Mouse (Mus musculus) limb, embryonic 12.5 days (tissue): ENCODE data around the gene Tmem213. TPM values are rescaled to one million over a fixed set of nuclear protein-coding genes. Genes with fewer than 3 reads are reported as not detected.

ENCODE experiments used
- ATAC-seq: fragments of 200-750 bp; cut with Nextera tagmentation; 2 replicates; pipeline ENCODE4 v1.8.0; 2017; ENCODE audit warnings: low read depth, moderate TSS enrichment; ENCODE audit not compliant: insufficient number of reproducible peaks, insufficient read depth, low FRiP score, low TSS enrichment
- H3K27ac ChIP-seq: fragments of 300-500 bp; sonication (generic); 2 replicates; pipeline ENCODE4 v1.5.1; 2016; ENCODE audit warnings: mild to moderate bottlenecking, moderate library complexity
- H3K27me3 ChIP-seq: fragments of 300-500 bp; sonication (generic); 2 replicates; pipeline ENCODE4 v1.6.1; 2016; ENCODE audit warnings: mild to moderate bottlenecking, moderate library complexity
- H3K36me3 ChIP-seq: fragments of 300-500 bp; sonication (generic); 2 replicates; pipeline ENCODE4 v1.6.1; 2016; ENCODE audit warnings: mild to moderate bottlenecking, moderate library complexity
- H3K4me1 ChIP-seq: fragments of 300-500 bp; sonication (generic); replicated peaks from 2 replicates; pipeline ENCODE4 v1.6.1; 2016
- H3K4me2 ChIP-seq: fragments of 300-500 bp; sonication (generic); 2 replicates; pipeline ENCODE4 v1.6.1; 2016; ENCODE audit warnings: mild to moderate bottlenecking, moderate library complexity
- H3K4me3 ChIP-seq: fragments of 300-500 bp; sonication (generic); replicated peaks from 2 replicates; pipeline ENCODE4 v1.5.1; 2016; ENCODE audit warnings: mild to moderate bottlenecking
- H3K9ac ChIP-seq: fragments of 300-500 bp; sonication (generic); replicated peaks from 2 replicates; pipeline ENCODE4 v1.6.1; 2016; ENCODE audit warnings: mild to moderate bottlenecking, moderate library complexity
- H3K9me3 ChIP-seq: fragments of 300-500 bp; sonication (generic); 2 replicates; pipeline ENCODE4 v1.6.1; 2016; ENCODE audit warnings: mild to moderate bottlenecking, moderate library complexity
- WGBS: fragments of 180-500 bp; shearing (Covaris S2); methylation state at CpG from one replicate; pipeline ENCODE4 v1.1.7; 2016; 5-methylcytosine and 5-hydroxymethylcytosine counted together
- polyA plus RNA-seq: library from polyadenylated mRNA; unstranded; fragments of >200 nt; fragmentation: Nextera tagmentation; extraction: Ambion mirVana; gene quantifications from 2 replicates; pipeline ENCODE4 v1.2.1, GENCODE M21; 2016

The Tmem213 gene
- polyA plus RNA-seq, 1 experiment from 2014 or later: 0.71 TPM

GRCm38 (mm10) chr6:38157925-38158324 is 48.9 kb downstream of the Tmem213 start:
- no peak overlapping the region for H3K27ac ChIP-seq
- no peaks in the 10 kb centered on the region for H3K27me3 ChIP-seq
- no peak overlapping the region for H3K4me3 ChIP-seq
- 87% methylated on average over 16 of the region's 16 CpGs for WGBS
- H3K36me3 ChIP-seq: peaks cover 51% of the 10 kb centered on the region
- no peak overlapping the region for H3K9ac ChIP-seq
- H3K9me3 ChIP-seq: no peaks in the 10 kb centered on the region
- ATAC-seq: no peak
- peaks cover 9% of the 10 kb centered on the region for H3K4me1 ChIP-seq
- H3K4me2 ChIP-seq: no peak overlapping the region

- peaks cover 21% of the 10 kb centered on the region for H3K4me1 ChIP-seq
- WGBS: 84% methylated on average over 4 of the region's 4 CpGs
- H3K9ac ChIP-seq: no peak overlapping the region
- no peak overlapping the region for H3K4me2 ChIP-seq
- no peak for ATAC-seq
- peaks cover 49% of the 10 kb centered on the region for H3K36me3 ChIP-seq
- no peak overlapping the region for H3K27ac ChIP-seq
- no peak overlapping the region for H3K4me3 ChIP-seq
- no peaks in the 10 kb centered on the region for H3K27me3 ChIP-seq
- no peaks in the 10 kb centered on the region; the same call in 1 of the 2 replicates for H3K9me3 ChIP-seq
Measured at GRCm38 (mm10) chr6:38159576-38159975, 50.5 kb downstream of the Tmem213 start.

DNA sequence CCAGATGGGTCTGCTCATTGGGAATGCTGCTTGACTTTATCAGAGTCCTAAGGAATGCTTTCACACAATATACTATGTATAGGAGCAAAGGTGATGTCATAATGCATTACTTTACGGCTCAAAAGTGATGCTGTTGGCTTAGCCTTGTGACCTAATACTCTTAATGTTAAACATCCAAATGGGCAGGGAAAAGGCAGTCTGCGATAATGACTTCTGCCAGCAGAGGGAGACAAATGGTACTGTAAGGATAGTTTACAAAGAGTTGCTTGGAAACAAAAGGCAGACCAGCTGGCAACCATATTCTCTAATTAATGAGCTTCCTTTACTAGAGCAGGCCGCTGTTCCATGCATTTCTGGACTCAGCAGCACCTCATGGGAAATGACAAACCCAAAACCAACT is 51.0 kb downstream of the Tmem213 start:
- Histone ChIP-seq H3K27ac (peak overlapping the region; percentile 77), H3K27me3 (no peaks in the 10 kb centered on the region), H3K4me3 (no peak overlapping the region), H3K9ac (no peak overlapping the region), H3K4me1 (peaks cover 26% of the 10 kb centered on the region), H3K9me3 (no peaks in the 10 kb centered on the region; the same call in 1 of the 2 replicates), H3K4me2 (no peak overlapping the region), H3K36me3 (peaks cover 49% of the 10 kb centered on the region)
- peak; percentile 50; the same call in 1 of the 2 replicates for ATAC-seq
- 13% methylated on average over 3 of the region's 3 CpGs for WGBS

- Histone ChIP-seq H3K9me3 (no peaks in the 10 kb centered on the region; the same call in 1 of the 2 replicates), H3K9ac (no peak overlapping the region), H3K36me3 (peaks cover 45% of the 10 kb centered on the region), H3K4me2 (no peak overlapping the region), H3K27ac (peak overlapping the region; percentile 77), H3K27me3 (no peaks in the 10 kb centered on the region), H3K4me1 (peaks cover 31% of the 10 kb centered on the region), H3K4me3 (no peak overlapping the region)
- ATAC-seq: no peak
- WGBS: 66% methylated on average over 2 of the region's 2 CpGs
Measured at GRCm38 (mm10) chr6:38160556-38160955, 51.5 kb downstream of the Tmem213 start.

DNA sequence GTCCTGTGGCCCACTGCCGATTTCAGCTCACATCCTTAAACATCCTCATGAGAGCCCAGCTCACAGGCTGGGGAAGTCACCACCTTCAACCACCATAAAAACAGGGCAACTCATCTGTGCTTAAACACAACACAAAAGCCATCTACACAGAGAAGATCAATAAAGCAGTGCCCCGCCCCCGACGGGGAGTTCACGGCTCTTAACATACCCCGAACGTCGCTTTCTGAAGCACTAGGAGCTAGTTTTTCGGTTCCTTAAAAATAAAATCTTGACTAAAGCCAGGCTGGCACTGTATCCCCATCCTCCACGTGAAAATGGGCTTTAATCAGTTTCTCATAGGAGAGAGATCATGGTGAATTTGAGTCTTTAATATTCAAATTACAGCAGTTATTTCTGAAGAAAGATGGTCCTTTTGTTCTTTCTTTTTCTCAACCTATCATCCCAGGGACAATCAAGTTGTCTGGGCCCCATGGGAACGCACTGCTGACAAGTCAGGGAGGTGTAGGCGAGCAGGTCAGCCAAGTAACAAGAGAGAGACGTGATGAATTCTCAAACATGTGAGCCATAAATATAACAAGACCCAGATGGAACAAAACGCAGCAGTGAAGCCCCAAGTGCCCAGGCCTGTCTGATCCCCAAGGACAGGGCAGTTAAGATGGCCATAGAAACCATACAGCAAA is 53.9 kb downstream of the Tmem213 start:
- Histone ChIP-seq H3K4me2 (no peak overlapping the region), H3K27ac (no peak overlapping the region), H3K4me1 (peaks cover 37% of the 10 kb centered on the region), H3K9ac (no peak overlapping the region), H3K27me3 (no peaks in the 10 kb centered on the region), H3K9me3 (no peaks in the 10 kb centered on the region; the same call in 1 of the 2 replicates), H3K4me3 (no peak overlapping the region), H3K36me3 (peaks cover 37% of the 10 kb centered on the region)
- WGBS: 46% methylated on average over 14 of the region's 14 CpGs
- ATAC-seq: no peak

- Histone ChIP-seq H3K27me3 (no peaks in the 10 kb centered on the region), H3K9ac (no peak overlapping the region), H3K9me3 (no peaks in the 10 kb centered on the region; the same call in 1 of the 2 replicates), H3K36me3 (peaks cover 49% of the 10 kb centered on the region), H3K27ac (peak overlapping the region; percentile 83), H3K4me2 (peak overlapping the region; percentile 6; the same call in 1 of the 2 replicates), H3K4me1 (peaks cover 37% of the 10 kb centered on the region), H3K4me3 (no peak overlapping the region)
- WGBS: 76% methylated on average over 6 of the region's 6 CpGs
- no peak for ATAC-seq
Measured at GRCm38 (mm10) chr6:38164705-38165104, 55.6 kb downstream of the Tmem213 start.

DNA sequence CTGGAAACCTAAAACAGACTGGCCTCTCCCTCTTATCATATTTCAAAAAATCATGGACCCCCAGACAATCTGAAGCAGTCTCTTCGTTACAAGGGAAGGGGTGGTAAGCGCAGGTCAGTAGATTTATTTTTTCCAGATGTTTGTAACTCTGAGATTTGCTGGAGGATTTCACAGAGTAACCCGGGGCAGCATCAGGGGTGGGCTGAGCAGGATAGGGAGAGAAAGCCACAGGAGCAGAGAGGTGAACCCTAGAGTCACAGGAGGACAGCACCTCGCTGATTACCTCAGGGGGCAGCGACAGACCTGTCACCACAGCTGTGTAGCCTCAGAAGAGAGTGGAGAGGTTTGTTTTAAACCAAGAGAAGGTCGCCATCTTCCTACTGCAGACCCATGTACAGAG is 56.3 kb downstream of the Tmem213 start:
- peak; percentile 50 for ATAC-seq
- no peaks in the 10 kb centered on the region; the same call in 1 of the 2 replicates for H3K9me3 ChIP-seq
- H3K27me3 ChIP-seq: no peaks in the 10 kb centered on the region
- peak overlapping the region; percentile 6 for H3K4me2 ChIP-seq
- WGBS: 17% methylated on average over 6 of the region's 6 CpGs
- peak overlapping the region; percentile 83 for H3K27ac ChIP-seq
- H3K4me3 ChIP-seq: no peak overlapping the region
- H3K36me3 ChIP-seq: peaks cover 56% of the 10 kb centered on the region
- peaks cover 35% of the 10 kb centered on the region for H3K4me1 ChIP-seq
- no peak overlapping the region for H3K9ac ChIP-seq

Other genes with a start within 250 kb of the Tmem213 start
- gene Trim24, start 238.4 kb upstream of the Tmem213 start, polyA plus RNA-seq: 25.9 and 26.6 TPM in 2 replicates
- 7.5 and 8.0 TPM in 2 replicates for gene Svopl, start 62.3 kb upstream of the Tmem213 start, polyA plus RNA-seq
- not detected in 2 replicates for gene Atp6v0a4, start 15.3 kb downstream of the Tmem213 start, polyA plus RNA-seq
- 7.6 and 9.2 TPM in 2 replicates for gene D630045J12Rik, start 144.8 kb downstream of the Tmem213 start, polyA plus RNA-seq
- gene Zc3hav1l, start 190.0 kb downstream of the Tmem213 start, polyA plus RNA-seq: 15.7 and 19.6 TPM in 2 replicates
- 2.1 and 2.5 TPM in 2 replicates for gene Zc3hav1, start 245.3 kb downstream of the Tmem213 start, polyA plus RNA-seq